Mouse (Mus musculus) midbrain, embryonic 14.5 days (tissue): ENCODE measurements at regions not wholly inside any gene's neighbourhood (a gene's known extent, or its start where the extent isn't known, plus 50 kb on each side); places are given as distances from the start of the nearest gene placed in this dataset.

Experiments used
- ATAC-seq: fragments of 200-750 bp; cut with Nextera tagmentation; 2 replicates; pipeline ENCODE4 v1.8.0; 2017; ENCODE audit warnings: moderate number of reproducible peaks, moderate library complexity; ENCODE audit not compliant: low FRiP score, low TSS enrichment
- DNase-seq: peaks from one replicate; pipeline ENCODE4 v3.0.0-alpha.2; 2015
- H3K27ac ChIP-seq: fragments of 300-500 bp; sonication (generic); replicated peaks from 2 replicates; pipeline ENCODE4 v1.5.1; 2014; ENCODE audit warnings: mild to moderate bottlenecking, low read depth, low read length, moderate library complexity
- H3K27me3 ChIP-seq: fragments of 300-500 bp; sonication (generic); 2 replicates; pipeline ENCODE4 v1.6.1; 2014; ENCODE audit warnings: low read length, control low read depth, mixed read lengths; ENCODE audit not compliant: control insufficient read depth, insufficient read depth
- H3K36me3 ChIP-seq: fragments of 300-500 bp; sonication (generic); 2 replicates; pipeline ENCODE4 v1.6.1; 2014; ENCODE audit warnings: low read length, control low read depth; ENCODE audit not compliant: control insufficient read depth, insufficient read depth
- H3K4me1 ChIP-seq: fragments of 300-500 bp; sonication (generic); 2 replicates; pipeline ENCODE4 v1.6.1; 2014; ENCODE audit warnings: mild to moderate bottlenecking, antibody characterized with exemption, low read length, control low read depth; ENCODE audit not compliant: control insufficient read depth, insufficient read depth
- H3K4me2 ChIP-seq: fragments of 300-500 bp; sonication (generic); 2 replicates; pipeline ENCODE4 v1.6.1; 2014; ENCODE audit warnings: mild to moderate bottlenecking, low read length, moderate library complexity
- H3K4me3 ChIP-seq: fragments of 300-500 bp; sonication (generic); replicated peaks from 2 replicates; pipeline ENCODE4 v1.5.1; 2014; ENCODE audit warnings: low read depth, low read length
- H3K9ac ChIP-seq: fragments of 300-500 bp; sonication (generic); replicated peaks from 2 replicates; pipeline ENCODE4 v1.6.1; 2014; ENCODE audit warnings: mild to moderate bottlenecking, low read length, moderate library complexity
- H3K9me3 ChIP-seq: fragments of 300-500 bp; sonication (generic); 2 replicates; pipeline ENCODE4 v1.6.1; 2016; ENCODE audit warnings: low read length, control low read depth, mixed read lengths; ENCODE audit not compliant: control insufficient read depth
- WGBS: fragments of 180-500 bp; shearing (Covaris S2); extraction: QIAGEN DNeasy Blood & Tissue Kit; methylation state at CpG from one replicate; pipeline ENCODE4 v1.1.7; 2014; 5-methylcytosine and 5-hydroxymethylcytosine counted together

DNA sequence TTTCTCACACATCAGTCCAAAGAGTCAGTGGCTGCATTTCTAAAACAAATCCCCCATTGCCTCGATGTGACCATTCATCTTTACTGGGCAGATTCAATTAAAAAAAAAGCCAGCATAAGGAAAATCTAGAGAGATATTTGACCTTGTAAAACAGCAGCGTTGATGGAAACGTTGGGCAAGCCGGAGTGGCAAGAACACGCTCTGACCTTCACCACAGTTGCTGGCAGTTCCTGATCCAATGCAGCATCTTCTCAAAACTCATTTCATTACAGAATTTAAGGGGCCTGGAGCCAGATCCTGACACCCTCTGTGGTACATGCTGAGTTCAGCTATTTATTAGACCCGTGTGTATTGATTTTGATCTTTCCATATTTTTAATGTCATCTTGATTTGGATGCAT, 225.7 kb upstream of the Rnd3 start:
- no peak for ATAC-seq
- Histone ChIP-seq H3K9me3 (no peaks in the 10 kb centered on the region), H3K4me1 (no peaks in the 10 kb centered on the region), H3K36me3 (no peaks in the 10 kb centered on the region), H3K27ac (no peak overlapping the region), H3K27me3 (no peaks in the 10 kb centered on the region), H3K4me2 (no peak overlapping the region), H3K9ac (no peak overlapping the region), H3K4me3 (no peak overlapping the region)
- no peak for DNase-seq
- WGBS: 93% methylated on average over 6 of the region's 6 CpGs

DNA sequence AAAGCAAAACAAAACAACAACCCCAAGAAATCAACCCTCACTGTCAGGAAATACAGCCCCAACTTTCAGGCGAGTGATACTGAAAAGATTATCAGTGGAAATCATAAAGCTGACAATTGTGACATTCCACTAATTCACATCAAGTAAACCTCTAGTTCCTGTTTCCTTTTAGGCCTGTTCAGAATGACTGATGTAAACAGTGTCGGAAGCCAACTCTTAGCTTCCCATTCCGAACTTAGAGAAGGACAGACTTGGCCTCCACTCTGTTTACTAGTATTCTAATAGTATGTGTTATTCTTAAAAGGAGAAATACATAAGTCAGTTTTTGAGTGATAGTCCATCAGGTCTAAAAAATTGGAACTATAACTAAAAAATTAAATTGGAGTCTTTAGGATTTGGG, 223.9 kb upstream of the Rnd3 start:
- DNase-seq (no peak), ATAC-seq (no peak)
- 92% methylated on average over 3 of the region's 3 CpGs for WGBS

DNA sequence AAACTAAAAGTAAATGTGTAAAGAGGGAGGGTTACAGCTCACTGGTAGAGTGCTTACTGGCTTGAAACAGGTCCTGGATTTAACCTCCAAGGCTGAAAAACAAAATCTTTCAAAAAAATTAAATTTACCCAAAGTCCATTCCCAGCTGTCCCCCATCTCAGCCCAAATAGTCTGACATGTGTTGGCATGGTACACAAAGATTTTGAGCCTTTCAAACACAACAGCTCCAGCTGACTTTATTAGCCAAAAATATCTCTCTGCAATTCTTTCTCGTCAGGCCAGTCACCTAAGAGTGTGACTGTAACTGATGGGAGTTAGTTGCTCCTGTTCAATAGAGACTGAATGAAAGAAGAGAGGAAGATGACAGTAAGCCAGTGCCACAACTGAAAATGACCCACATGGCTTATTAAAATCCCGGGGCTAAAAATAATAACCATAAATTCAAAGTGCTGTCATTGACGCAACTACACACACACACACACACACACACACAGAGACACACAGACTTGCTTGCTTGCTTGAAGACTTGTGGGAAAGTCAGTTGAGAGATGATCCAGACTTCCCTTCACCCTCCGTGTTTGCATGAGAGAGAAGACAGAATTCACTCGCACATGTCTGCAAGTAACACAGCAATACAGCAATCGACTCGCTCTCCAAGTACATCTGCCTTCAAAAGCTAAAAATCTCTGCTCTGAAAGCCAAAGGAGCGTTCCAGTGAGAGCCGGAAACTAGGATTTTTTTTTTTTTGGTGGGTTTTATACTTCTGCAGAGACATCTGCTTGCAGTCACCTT, 214.1 kb upstream of the Rnd3 start:
- 83% methylated on average over 9 of the region's 9 CpGs for WGBS
- no peak overlapping the region for H3K27ac ChIP-seq
- DNase-seq: no peak

More for the DNA sequence above, 223.9 kb upstream of the Rnd3 start:
- no peaks in the 10 kb centered on the region for H3K4me1 ChIP-seq
- H3K4me3 ChIP-seq: no peak overlapping the region
- no peak overlapping the region for H3K27ac ChIP-seq
- no peaks in the 10 kb centered on the region for H3K36me3 ChIP-seq
- H3K9me3 ChIP-seq: no peaks in the 10 kb centered on the region
- no peaks in the 10 kb centered on the region for H3K27me3 ChIP-seq
- H3K4me2 ChIP-seq: no peak overlapping the region
- no peak overlapping the region for H3K9ac ChIP-seq

DNA sequence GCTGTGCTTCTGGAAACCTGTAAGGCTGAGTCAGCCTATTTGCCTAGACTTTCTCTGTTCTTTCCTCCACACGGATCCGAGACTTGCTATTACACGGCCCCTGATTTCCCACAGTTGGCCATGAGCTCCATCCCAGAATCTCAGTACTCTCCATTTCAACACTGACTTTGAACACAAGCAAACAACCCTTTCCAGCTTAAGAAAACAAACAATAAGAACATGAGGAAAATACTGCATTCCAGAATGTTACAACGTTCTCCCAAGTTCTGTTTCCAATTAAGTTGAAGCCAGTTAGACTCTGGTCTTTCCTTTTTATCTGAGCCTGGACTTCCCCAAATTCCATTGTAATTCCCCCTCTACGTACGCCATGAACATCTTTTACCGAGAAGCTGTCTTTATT, 206.4 kb upstream of the Rnd3 start:
- Histone ChIP-seq H3K4me2 (no peak overlapping the region), H3K4me1 (no peaks in the 10 kb centered on the region), H3K9ac (no peak overlapping the region), H3K27me3 (no peaks in the 10 kb centered on the region), H3K27ac (no peak overlapping the region), H3K4me3 (no peak overlapping the region), H3K9me3 (no peaks in the 10 kb centered on the region), H3K36me3 (no peaks in the 10 kb centered on the region)
- 90% methylated on average over 7 of the region's 7 CpGs for WGBS
- ATAC-seq (no peak), DNase-seq (no peak)

More for the DNA sequence above, 214.1 kb upstream of the Rnd3 start:
- Histone ChIP-seq H3K9me3 (no peaks in the 10 kb centered on the region), H3K27me3 (no peaks in the 10 kb centered on the region), H3K4me2 (no peak overlapping the region), H3K4me3 (no peak overlapping the region), H3K9ac (no peak overlapping the region), H3K4me1 (no peaks in the 10 kb centered on the region), H3K36me3 (no peaks in the 10 kb centered on the region)
- ATAC-seq: no peak

DNA sequence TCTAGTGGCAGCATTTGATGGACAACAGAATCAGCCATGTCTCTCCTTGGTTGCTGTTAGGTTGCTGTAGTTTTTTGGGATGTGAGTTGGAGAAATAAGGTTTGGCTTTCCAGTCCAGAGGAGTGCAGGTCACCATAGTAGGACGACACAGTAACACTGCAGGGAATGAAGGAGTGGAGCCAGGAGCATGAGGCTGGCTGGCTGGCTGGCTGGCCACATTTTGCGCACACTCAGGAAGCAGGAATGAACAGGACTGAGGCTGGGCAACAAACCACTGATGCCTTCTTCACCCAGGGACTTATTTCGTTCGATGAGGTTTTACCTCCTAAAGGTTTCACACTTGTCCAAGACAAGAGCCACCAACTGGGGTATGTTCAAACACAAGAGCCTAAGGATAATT, 205.9 kb upstream of the Rnd3 start:
- H3K9ac ChIP-seq: no peak overlapping the region
- DNase-seq (no peak), ATAC-seq (no peak)
- H3K27ac ChIP-seq: no peak overlapping the region
- H3K4me3 ChIP-seq: no peak overlapping the region
- WGBS: 90% methylated on average over 4 of the region's 4 CpGs
- H3K4me1 ChIP-seq: no peaks in the 10 kb centered on the region
- no peak overlapping the region for H3K4me2 ChIP-seq
- H3K9me3 ChIP-seq: no peaks in the 10 kb centered on the region
- no peaks in the 10 kb centered on the region for H3K27me3 ChIP-seq
- H3K36me3 ChIP-seq: no peaks in the 10 kb centered on the region

DNA sequence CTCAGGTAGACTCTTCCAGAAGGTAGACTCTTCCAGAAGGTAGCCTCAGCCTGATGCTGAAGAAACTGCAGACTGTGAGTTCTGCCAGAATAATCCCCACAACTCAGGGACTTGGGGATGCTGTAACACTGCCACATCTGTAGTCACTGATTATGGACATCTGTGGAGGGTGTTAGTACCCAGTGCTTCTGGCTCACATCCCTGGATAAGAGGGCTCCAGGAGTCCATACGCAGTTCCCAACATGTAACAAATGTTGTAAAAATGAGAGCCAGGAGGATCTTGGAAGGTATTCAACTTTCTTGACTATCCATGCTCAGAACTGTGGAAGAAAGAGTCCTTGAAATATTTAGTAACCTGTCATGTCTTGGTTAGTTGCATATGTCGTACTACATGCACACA, 200.7 kb upstream of the Rnd3 start:
- Histone ChIP-seq H3K4me2 (no peak overlapping the region), H3K4me3 (no peak overlapping the region), H3K27me3 (no peaks in the 10 kb centered on the region), H3K27ac (no peak overlapping the region), H3K36me3 (no peaks in the 10 kb centered on the region), H3K9ac (no peak overlapping the region), H3K4me1 (no peaks in the 10 kb centered on the region), H3K9me3 (no peaks in the 10 kb centered on the region)
- no peak for DNase-seq
- WGBS: 82% methylated on average over 2 of the region's 2 CpGs
- no peak for ATAC-seq

DNA sequence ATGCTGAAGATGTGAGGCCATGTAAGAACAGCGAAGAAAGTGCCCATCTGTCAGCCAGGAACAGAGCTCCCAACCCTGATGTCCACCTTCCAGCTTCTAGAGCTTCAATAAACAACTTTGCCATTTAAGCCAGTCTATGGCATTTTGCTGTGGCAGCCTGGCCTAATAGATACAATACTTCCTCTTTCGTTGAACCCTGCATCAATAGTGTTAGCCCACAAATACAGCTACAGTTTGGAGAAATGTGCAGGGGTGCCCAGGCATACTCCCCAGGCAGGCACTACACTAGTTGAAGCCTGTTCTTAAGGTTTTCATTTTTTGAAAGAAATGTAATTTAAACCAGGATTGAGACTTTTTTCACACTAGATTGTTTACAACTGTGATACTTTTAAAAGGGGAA, 199.9 kb upstream of the Rnd3 start:
- H3K36me3 ChIP-seq: no peaks in the 10 kb centered on the region
- H3K9ac ChIP-seq: no peak overlapping the region
- DNase-seq: no peak
- H3K9me3 ChIP-seq: no peaks in the 10 kb centered on the region
- H3K4me1 ChIP-seq: no peaks in the 10 kb centered on the region
- H3K27ac ChIP-seq: no peak overlapping the region
- H3K27me3 ChIP-seq: no peaks in the 10 kb centered on the region
- ATAC-seq: no peak
- 92% methylated on average over 2 of the region's 2 CpGs for WGBS
- H3K4me3 ChIP-seq: no peak overlapping the region
- no peak overlapping the region for H3K4me2 ChIP-seq

DNA sequence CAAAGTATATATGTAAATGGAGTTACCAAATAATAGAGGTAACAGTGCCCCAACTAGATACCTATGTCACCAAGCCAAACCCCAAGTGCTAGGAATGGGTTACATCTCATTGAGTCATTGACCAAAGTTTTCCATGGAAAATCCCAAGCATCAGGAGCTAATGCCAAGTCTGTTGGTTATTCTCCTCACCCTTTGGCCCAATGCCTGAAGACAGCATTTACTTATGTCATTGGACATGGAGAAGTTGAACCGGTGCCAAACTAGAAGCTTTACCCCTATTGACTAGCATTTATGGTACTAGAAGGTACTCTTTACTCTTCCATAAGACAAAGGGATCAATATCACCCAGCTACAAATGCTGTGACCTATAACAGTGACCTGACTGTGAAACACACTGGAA, 198.2 kb upstream of the Rnd3 start:
- H3K36me3 ChIP-seq: no peaks in the 10 kb centered on the region
- no peaks in the 10 kb centered on the region for H3K9me3 ChIP-seq
- no peak overlapping the region for H3K9ac ChIP-seq
- WGBS: 92% methylated on average over 1 of the region's 1 CpGs
- H3K4me2 ChIP-seq: no peak overlapping the region
- no peak overlapping the region for H3K4me3 ChIP-seq
- H3K27ac ChIP-seq: no peak overlapping the region
- ATAC-seq (no peak), DNase-seq (no peak)
- no peaks in the 10 kb centered on the region for H3K27me3 ChIP-seq
- no peaks in the 10 kb centered on the region for H3K4me1 ChIP-seq

DNA sequence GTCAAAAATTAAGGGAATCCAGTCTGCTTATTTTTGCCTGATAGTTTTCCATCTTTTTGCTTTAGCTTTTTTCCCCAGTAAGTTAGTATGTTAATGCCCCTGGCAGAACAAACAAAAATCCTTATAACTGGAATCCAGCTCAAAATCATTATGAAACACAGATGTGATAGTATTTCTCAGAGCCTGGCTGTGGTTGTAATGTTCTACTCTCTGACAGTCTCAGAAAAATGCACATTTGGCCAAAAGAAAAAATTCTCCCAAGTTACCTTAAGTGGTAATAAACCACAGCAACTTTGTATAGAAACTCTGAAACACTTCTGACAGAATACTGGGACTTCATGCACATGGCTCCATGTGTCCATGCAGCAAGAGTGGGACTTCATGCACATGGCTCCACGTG, 193.5 kb upstream of the Rnd3 start:
- 82% methylated on average over 1 of the region's 1 CpGs for WGBS
- no peak overlapping the region for H3K4me2 ChIP-seq
- DNase-seq (no peak), ATAC-seq (no peak)
- H3K27ac ChIP-seq: no peak overlapping the region
- H3K9me3 ChIP-seq: no peaks in the 10 kb centered on the region
- no peak overlapping the region for H3K4me3 ChIP-seq
- H3K4me1 ChIP-seq: no peaks in the 10 kb centered on the region
- no peak overlapping the region for H3K9ac ChIP-seq
- H3K36me3 ChIP-seq: no peaks in the 10 kb centered on the region
- H3K27me3 ChIP-seq: no peaks in the 10 kb centered on the region
